Mouse (Mus musculus) spleen, adult 10 weeks (tissue): ENCODE results near the gene Iqcj. TPM values are rescaled to one million over a fixed set of nuclear protein-coding genes. Genes with fewer than 3 reads are reported as not detected.

Source experiments
- polyA plus RNA-seq: library from polyadenylated mRNA; stranded (reverse); fragments of 350-450 nt; fragmentation: Illumina TruSeq; extraction: RNeasy Lipid Tissue Mini Kit (QIAGEN cat#74804); gene quantifications from one replicate; pipeline ENCODE4 v1.2.3, GENCODE M21; 2015; ENCODE audit warnings: low replicate concordance; ENCODE audit not compliant: insufficient read depth

Gene Iqcj
- polyA plus RNA-seq: not detected

GRCm38 (mm10) chr3:67892026-67892705 is at the start of gene Iqcj, which contains the start of gene Iqschfp:
Gene Iqcj (plus strand): TSS chr3:67892220.
Gene Iqschfp (plus strand): TSS chr3:67892232.

GRCm38 (mm10) chr3:68064731-68065130 is 172.7 kb downstream of the Iqcj start, which contains the start of gene Schip1:
Gene Schip1 (plus strand): TSS chr3:68064802.

Other genes starting within 250 kb of the Iqcj start
- not detected for gene Iqschfp, start within 50 bp of the Iqcj start, polyA plus RNA-seq
- gene Schip1, start 172.6 kb downstream of the Iqcj start, polyA plus RNA-seq: 11.2 TPM